Mouse (Mus musculus) embryonic fibroblast, embryonic 13.5 days (primary cell): Measurements from ENCODE around the gene Cyfip1. TPM values are rescaled to one million over a fixed set of nuclear protein-coding genes. Genes with fewer than 3 reads are reported as not detected.

ENCODE experiments used
- H3K27ac ChIP-seq: 2 replicates; pipeline ENCODE4 v1.5.1; 2012; ENCODE audit warnings: low read length, control low read depth, inconsistent platforms; ENCODE audit not compliant: insufficient read depth
- H3K4me1 ChIP-seq: 2 replicates; pipeline ENCODE4 v1.6.1; 2011; ENCODE audit warnings: low read length; ENCODE audit not compliant: control insufficient read depth, insufficient read depth
- H3K4me3 ChIP-seq: 2 replicates; pipeline ENCODE4 v1.5.1; 2011; ENCODE audit warnings: mild to moderate bottlenecking, control low read depth, low read length; ENCODE audit not compliant: insufficient read depth
- CTCF ChIP-seq: IDR thresholded peaks from 2 replicates; pipeline ENCODE4 v1.5.1; 2011; ENCODE audit warnings: mild to moderate bottlenecking, control low read depth, low read length, moderate library complexity, borderline replicate concordance; ENCODE audit not compliant: insufficient read depth
- POLR2A ChIP-seq: IDR thresholded peaks from 2 replicates; pipeline ENCODE4 v1.6.1; 2011; ENCODE audit warnings: low read depth, mild to moderate bottlenecking, control low read depth, low read length, moderate library complexity
- polyA plus RNA-seq: library from polyadenylated mRNA; stranded (reverse); fragments of >200 nt; gene quantifications from 2 replicates; pipeline ENCODE4 v1.2.4, GENCODE M21; 2011; ENCODE audit warnings: low read depth; ENCODE audit not compliant: missing spikeins, insufficient read length

Gene Cyfip1
- polyA plus RNA-seq, 1 experiment, result 120 TPM

DNA sequence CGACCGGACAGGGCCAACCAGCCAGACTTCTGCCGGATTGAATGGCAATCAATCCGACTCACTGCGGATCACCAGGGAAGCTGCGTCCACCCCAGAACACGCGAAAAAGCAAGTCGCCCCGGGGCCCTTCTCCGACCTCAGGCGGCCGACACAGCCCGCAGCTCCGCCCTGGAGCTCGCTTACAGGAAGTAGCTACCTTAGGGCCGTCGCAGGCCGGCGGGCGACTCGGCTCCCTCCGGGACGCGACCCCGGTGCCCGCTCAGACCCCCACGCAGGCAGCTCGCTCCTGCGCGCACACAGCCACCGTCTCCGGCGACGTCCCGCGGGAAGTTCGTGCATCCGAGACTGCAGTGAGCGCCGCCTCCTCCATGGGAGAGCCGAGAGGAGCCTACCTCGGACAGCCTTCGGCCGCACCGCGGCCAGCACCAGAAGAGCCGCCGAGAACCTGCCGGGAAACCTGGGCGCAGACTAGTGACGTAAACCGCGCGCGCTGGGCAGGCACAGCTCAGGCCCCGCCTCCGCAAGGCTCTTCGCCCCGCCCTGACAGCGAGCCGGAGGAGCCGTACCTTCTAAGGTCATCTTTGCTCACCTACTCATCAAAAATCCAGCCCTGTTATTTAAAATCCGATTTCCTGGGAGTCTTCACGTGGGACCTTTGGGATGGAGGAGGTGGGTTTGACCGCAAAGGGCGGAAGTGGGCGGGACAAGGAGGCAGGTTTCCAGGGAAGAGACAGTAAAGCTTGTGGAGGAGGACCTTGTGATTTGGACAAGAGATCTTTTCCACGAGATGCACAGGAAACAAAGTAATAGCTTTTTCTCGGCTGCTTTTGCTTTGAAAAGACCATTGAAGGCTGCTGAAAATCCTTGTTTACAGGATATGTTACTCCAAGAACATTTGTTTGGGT is 120.7 kb downstream of the Cyfip1 start, which contains the start of gene Nipa2:
TSS of gene Nipa2 (minus strand) at position 473 of the 905 bp plus-strand sequence.
- peak within 1 kb of the TSS; percentile 64 for H3K27ac ChIP-seq
- peaks cover 4% of the 10 kb centered on the region; the same call in 1 of the 2 replicates for H3K4me1 ChIP-seq
- TF ChIP-seq POLR2A (peak; percentile 79), CTCF (no peak)
- H3K4me3 ChIP-seq, result peak within 1 kb of the TSS; percentile 98

DNA sequence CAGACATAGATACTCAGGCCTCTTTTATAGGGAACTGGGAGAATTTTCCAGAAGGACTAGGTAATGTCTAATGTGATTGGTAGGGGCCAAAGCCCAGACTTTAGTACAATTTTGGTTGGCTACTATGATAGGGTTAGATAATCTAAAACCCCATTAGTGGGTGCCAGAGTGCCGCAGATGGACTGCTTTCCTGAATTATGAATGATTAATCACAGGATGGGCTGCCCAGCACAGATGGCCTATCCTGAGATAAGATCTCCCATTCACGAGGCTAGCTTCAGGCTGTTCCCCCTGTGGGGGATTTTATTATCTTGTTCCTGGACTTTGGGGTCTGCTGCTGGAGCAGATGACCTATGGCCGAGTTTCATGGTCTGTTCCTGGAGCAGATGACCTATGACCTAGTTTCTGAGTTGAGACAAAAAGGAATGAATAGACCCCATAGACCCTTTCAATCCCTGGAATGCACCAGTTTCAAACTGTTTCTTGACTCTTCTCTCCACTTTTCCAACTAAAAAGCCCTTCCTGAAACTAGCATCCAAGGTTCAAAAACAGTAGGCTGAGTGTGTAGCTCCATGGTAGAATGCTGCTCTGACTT is 125.4 kb downstream of the Cyfip1 start:
- no peak overlapping the region for H3K4me3 ChIP-seq
- no peak for TF ChIP-seq POLR2A
- no peak for TF ChIP-seq CTCF
- no peak overlapping the region for H3K27ac ChIP-seq
- H3K4me1 ChIP-seq, result no peaks in the 10 kb centered on the region

DNA sequence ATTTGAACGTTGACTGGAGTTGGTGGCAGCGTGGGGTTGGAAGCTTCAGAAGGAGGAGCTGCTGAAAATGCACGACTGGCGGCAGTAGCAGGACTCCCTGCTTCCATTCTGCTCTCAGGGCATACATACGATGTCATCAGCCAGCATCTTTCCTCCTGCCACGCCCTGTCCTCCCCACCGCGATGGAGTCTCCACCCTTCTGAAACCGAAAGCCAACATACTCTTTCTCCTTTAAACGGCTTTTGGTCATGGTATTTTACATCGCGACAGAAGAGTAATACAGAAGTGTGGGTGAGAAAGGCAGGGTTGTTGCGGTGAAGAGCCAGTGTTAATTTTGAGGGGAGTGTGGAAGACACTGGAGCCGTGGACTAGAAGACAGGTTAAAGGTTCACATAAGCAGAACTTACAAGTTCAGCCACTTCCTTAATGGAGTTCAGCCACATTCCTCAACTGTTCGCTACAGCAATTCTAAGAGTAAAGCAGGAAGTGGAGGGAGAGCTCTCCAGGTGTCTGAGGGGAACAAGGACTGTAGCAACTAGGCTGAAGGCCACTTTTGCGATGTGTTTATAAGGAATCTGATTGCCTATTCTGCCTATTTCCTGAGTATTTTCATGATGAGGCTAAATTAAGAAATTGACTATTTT is 126.8 kb downstream of the Cyfip1 start:
- H3K4me1 ChIP-seq, result no peaks in the 10 kb centered on the region
- peak overlapping the region; percentile 25; the same call in 1 of the 2 replicates for H3K4me3 ChIP-seq
- no peak overlapping the region for H3K27ac ChIP-seq
- TF ChIP-seq POLR2A, result peak; percentile 45
- TF ChIP-seq CTCF, result no peak

DNA sequence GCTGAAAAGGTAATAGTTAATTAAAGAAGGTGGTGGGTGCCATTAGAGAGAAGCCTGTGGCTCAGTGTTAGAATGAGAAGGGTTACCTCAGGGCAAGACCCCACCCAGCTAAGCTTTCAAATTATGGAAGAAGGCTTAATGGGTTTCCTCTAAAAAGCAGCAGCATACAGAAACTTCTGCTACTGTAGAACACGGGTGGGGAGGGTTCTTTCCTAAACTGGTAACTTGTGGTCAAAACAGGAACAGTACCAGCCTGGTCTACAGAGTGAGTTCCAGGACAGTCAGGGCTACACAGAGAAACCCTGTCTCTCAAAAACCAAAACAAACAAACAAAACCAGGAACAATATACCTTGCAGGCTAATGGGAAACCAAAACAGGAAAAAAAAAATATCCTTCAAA is 127.9 kb downstream of the Cyfip1 start:
- Histone ChIP-seq H3K27ac (no peak overlapping the region), H3K4me1 (no peaks in the 10 kb centered on the region), H3K4me3 (no peak overlapping the region)
- TF ChIP-seq CTCF (no peak), POLR2A (no peak)

DNA sequence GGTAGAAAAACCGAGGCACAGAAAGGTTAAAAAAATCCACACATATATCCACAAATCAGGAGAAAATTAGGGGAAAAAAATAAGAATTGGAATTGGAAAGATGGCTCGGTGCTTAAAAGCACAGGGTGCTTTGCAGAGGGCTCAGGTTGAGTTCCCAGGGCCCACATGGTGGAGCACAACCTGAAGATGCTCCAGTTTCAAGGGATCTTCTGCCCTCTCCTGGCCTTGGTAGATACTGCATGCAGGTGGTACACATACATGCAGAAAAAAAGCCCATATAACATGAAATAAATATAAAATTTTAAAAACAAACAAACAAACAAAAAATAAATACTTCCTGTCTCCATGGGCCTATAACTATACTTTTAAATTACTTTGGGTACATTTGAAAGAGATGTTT is 132.9 kb downstream of the Cyfip1 start:
- TF ChIP-seq POLR2A (no peak), CTCF (no peak)
- no peak overlapping the region for H3K27ac ChIP-seq
- no peaks in the 10 kb centered on the region for H3K4me1 ChIP-seq
- H3K4me3 ChIP-seq, result no peak overlapping the region

DNA sequence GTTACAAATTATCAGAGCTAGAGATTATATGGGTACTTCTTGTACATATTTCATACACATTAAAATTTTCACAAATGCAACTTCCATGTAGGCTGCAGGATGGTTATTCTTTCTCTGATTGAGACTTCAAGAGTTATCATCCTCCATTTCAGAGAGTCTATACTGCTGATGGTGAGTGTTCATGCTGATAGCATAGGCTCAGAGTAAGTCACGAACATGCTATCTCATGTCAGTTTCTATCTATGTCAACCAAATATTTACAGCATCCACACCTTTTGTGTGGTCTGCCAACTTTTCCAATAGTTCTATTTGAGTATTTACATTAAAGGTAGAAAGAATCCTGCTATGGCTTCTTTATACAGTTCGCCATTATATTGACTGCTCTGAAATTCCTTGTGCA is 140.0 kb downstream of the Cyfip1 start:
- Histone ChIP-seq H3K4me1 (no peaks in the 10 kb centered on the region; the same call in 1 of the 2 replicates), H3K27ac (no peak overlapping the region), H3K4me3 (no peak overlapping the region)
- TF ChIP-seq POLR2A (no peak), CTCF (no peak)

Other genes with a start within 250 kb of the Cyfip1 start
- gene Siglech, start 73.6 kb upstream of the Cyfip1 start, polyA plus RNA-seq, result not detected in 2 replicates
- 20.2 and 20.6 TPM in 2 replicates for gene Tubgcp5, start 47.6 kb upstream of the Cyfip1 start, polyA plus RNA-seq
- 56.6 and 61.0 TPM in 2 replicates for gene Nipa2, start 120.7 kb downstream of the Cyfip1 start, polyA plus RNA-seq
- 12.2 and 13.8 TPM in 2 replicates for gene Nipa1, start 178.2 kb downstream of the Cyfip1 start, polyA plus RNA-seq
- gene Herc2, start 208.5 kb downstream of the Cyfip1 start, polyA plus RNA-seq, result 55.5 and 58.3 TPM in 2 replicates